Mouse (Mus musculus) thymus, postnatal 4 days (tissue): ENCODE measurements around the gene Fasl.
A peak's percentile ranks its signal among the peaks of the same experiment; 100 is the strongest.

Source experiments
- DNase-seq: peaks from one replicate; pipeline ENCODE4 v3.0.0; 2021

The Fasl gene

GRCm38 (mm10) chr1:161751311-161751710 lies 37.0 kb downstream of the Fasl start:
- no peak for DNase-seq

DNA sequence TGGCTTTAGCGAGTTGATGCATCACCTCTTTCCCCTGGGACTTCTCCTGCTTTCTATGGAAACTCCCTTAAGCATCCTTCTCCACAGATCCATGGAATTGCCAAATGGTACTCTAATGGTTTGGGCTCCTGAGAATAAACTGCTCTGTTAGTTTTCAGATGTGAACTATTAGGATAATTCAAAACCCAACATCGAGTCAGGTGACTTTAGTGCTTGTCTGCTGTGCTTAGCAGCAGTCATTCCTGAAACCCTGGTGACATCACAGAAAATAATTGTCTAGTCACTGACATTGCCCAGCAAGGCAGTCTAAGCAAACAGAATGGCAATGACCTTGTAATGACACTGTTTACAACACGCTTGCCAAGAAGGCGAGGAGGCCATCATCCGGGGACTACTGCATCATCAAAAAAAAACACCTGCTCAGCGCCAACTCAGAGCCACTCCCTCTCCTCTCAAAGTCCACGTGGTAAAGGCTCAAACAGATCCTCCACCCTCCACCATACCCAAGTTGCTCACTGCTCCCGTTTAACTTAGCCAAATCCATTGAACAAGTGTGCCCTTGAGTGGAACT lies 37.7 kb downstream of the Fasl start:
- no peak for DNase-seq

DNA sequence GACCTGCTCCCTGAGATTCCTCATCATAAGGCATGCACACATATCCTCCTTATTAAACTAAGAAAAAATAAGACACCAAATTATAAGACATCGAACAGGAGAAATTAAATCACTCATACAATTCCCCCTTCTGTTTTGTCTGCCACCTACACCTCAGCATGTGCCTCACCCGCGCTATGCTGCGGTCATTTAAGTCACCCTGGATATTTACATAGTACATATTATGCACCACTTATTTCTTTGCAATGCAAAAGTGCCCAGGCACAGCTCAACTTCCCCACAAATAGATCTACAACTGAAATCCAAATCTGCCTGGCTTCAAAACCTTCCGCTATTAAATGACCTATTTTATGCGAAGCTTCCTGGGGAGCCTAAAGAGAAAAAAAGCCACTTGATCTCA lies 39.6 kb downstream of the Fasl start:
- DNase-seq, result no peak

DNA sequence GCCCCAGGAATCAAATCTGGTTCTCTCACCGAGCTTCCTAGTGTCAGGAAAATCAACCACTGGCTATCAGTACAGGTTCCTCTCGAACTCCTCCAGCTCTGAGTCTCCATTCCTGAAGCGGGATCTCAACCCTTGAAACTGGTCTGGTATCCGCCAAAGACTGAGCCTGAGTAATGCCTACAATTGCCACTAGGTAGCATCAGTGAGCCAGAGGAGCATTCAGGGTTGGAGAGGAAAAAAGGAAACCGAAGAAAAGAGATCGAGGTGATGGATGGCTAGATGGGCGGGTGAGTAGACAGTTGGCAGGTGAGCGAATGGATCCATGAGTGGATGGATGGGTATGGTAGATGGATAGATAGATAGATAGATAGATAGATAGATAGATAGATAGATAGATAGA lies 40.2 kb downstream of the Fasl start:
- DNase-seq, result peak; percentile 88

GRCm38 (mm10) chr1:161746542-161747302 lies 41.6 kb downstream of the Fasl start:
- no peak for DNase-seq

GRCm38 (mm10) chr1:161744855-161745254 lies 43.4 kb downstream of the Fasl start:
- no peak for DNase-seq

- DNase-seq, result no peak
Measured at GRCm38 (mm10) chr1:161744209-161744608, 44.1 kb downstream of the Fasl start.

GRCm38 (mm10) chr1:161742481-161743267 lies 45.6 kb downstream of the Fasl start:
- DNase-seq, result no peak

GRCm38 (mm10) chr1:161736848-161737247 lies 51.4 kb downstream of the Fasl start:
- no peak for DNase-seq

GRCm38 (mm10) chr1:161736255-161736654 lies 52.0 kb downstream of the Fasl start:
- no peak for DNase-seq

- DNase-seq, result peak; percentile 75
Measured at GRCm38 (mm10) chr1:161735465-161736046, 52.7 kb downstream of the Fasl start.

DNA sequence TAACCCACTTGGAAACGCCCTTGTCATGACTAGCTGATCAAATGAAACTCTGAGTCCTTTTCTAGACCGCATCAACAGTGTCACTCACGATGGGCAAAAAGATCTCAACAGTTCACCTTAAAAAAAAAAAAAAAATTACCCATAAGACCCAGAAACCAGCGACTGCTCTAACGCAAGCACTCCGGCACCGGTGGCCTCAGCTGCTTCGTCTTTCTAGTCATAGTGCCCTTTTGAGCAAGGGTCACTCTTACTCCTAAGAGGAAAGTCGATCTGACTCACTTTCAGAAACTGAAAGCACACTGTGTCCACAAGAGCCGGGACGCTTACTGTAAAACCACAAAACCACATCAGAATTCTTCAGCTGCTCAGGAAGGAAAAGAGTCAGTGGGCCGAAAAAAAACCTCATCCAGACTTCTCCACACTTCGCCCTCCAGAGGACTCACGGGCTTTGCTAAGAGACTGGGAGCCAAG lies 53.5 kb downstream of the Fasl start:
- no peak for DNase-seq

GRCm38 (mm10) chr1:161734314-161734713 lies 54.0 kb downstream of the Fasl start:
- no peak for DNase-seq
